Mouse (Mus musculus): ENCODE data around the gene Preb.

Preb gene

GRCm38 (mm10) chr5:30954556-30954955 is 5.6 kb downstream of the Preb start:
- no peak for DNase-seq (ENCODE audit: low spot score in 2 of 2)

GRCm38 (mm10) chr5:30954065-30954464 is 6.1 kb downstream of the Preb start:
- no peak for DNase-seq (ENCODE audit: low spot score in 2 of 2)

- no peak for DNase-seq (ENCODE audit: low spot score in 2 of 2)
Measured at GRCm38 (mm10) chr5:30952551-30952950, 7.6 kb downstream of the Preb start.

DNA sequence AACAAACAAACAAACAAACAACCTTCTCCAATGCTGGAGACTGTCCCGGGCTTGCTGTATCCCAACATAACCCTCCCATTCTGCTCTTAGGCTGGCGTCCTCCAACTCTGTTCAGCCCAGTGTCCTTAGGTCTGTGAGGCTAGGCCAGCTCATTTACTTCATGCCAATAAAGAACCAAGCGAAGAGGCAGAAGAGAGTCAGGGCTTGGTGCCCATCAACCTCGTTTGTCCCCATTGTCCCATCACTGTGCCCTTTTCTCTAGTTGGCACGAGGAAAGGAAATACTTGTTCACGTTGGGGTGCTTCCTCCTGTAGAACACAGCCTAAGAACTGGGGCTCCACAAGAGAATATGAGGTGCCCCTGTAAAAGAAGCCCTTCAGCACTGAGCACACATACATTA is 8.5 kb downstream of the Preb start:
- DNase-seq (ENCODE audit: low spot score in 2 of 2): no peak

GRCm38 (mm10) chr5:30950922-30951321 is 9.2 kb downstream of the Preb start:
- DNase-seq (ENCODE audit: low spot score in 2 of 2): no peak

- no peak for DNase-seq (ENCODE audit: low spot score in 2 of 2)
Measured at GRCm38 (mm10) chr5:30950451-30950850, 9.7 kb downstream of the Preb start.

DNA sequence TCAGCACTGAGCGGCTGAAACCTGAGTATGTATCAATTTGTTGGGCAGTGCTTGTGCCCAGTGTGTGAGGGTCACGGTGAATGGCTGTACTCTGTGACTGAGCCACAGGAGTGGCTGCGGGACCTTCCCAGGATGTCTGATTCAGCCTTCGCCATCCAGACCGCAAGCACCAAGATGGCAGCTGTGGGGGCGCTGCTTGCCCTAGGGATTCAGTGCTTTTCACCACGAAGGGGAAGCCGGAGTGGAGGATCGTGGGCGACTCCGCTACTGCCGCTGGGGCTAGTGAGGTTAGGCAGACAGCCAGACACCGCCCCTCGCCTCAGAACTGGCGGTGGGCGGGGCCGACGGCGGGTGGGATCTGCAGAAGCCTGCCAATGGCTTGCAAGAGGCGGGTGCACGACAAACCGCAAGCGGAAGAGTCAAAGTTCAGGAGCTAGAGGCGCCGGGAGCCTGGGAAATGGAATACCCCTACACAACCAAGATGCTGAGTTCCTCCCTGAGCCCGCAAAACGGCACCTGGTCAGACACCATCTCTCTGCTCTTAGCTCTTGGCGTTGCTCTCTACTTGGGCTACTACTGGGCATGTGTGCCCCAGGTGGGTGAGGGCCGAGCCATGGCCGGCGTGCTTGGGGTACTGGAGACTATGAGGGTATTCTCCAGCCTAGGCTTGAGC is 10.4 kb downstream of the Preb start:
- peak; percentile 71 to 90 for DNase-seq (ENCODE audit: low spot score in 2 of 2)

DNA sequence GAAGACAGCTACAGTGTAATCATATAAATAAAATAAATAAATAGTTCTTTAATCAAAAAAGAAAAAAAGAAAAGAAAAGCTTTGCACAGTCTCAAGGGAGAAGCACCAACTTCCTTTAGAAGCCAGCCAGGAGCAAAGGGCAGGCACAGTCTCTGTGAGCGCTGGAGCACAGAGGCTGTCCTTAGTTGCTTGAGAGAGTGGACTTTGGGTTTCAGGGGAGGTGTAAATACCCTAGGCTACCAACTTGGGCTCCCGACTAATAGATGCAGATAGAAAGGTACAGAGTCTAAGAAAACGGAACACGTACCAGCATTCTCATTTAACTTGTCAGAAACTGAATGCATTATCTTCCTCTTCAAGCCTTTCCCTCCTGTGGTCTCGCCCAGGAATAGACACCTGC is 11.5 kb downstream of the Preb start:
- DNase-seq (ENCODE audit: low spot score in 2 of 2): no peak

DNA sequence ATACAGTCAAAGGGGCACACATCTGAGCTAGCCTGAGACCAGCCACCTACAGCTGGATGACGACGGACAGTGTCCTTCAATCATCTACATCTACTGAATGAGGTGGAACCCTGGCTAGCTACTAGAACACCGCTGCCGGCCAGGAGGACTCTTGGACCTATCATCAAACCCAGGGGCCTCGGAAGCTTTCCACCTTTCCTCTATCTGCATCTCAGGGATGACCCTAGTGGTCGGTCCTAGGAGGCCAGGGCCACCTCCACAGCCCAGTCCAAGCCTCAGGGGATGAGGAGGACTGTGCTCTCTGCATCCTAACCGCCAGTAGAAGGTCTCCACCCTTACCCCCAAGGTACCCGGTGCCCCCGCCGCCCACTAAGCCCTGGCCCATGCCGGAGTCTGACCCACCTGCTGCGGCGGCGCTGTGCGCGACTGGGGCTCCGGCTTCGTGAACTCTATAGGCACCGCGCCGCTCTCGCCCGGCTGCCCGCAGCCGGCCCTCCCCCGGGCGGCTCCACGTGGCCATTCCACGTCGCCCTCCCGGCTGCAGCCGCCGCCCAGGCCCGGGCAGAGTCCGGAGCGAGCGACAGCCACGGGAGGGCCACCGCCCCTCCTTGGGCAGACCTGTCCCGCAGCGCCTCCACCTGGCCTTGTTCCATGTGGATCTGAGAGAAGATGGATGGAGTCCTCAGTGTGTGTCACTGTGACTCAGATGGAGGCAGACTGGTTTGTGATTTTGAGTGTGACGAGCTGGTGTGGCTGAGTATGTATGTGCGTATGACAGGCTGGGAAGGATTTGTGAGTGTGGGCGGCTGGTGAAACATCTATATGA is 15.0 kb downstream of the Preb start, which contains the start of gene Cgref1:
Cgref1 (minus strand) TSS at position 636 of the 826 bp plus-strand sequence.
- DNase-seq (ENCODE audit: low spot score in 2 of 2): peak; percentile 55 to 58

DNA sequence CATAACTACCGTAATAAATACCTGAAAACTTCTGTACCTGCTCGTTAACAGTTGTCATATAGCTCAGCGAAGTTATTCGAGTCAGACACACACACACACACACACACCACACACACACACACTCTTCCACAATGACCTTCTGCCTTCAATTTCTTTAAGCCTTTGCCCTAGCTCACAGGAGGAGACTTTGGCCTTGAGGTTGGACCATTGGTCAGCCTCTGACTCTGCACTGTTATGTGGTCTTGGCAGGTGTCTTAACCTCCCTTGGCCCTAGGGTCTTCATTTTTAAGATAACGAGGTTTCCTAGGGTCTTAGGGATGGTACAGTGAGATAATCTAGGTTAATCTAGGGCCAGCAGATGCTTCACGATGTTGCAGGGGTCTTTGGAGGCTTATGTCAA is 15.8 kb downstream of the Preb start:
- DNase-seq (ENCODE audit: low spot score in 2 of 2): no peak

DNA sequence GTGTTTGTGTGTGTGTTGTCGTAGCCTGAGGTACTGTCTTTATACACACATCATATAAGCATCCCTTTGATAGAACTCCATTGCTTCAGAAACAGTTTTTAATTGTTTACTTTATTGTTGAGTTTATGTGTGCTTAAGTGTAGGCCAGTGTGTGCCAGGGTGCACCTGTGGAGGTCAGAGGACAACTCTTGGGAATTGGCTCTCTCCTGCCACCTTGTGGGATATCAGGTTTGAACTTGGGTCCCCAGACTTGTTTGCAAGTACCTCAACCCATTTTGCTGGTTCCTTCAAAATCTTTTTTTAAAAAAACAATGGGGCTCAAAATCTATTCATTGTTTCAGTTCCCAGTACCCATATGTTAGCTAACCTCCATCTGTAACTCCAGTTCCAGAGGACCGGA is 17.2 kb downstream of the Preb start:
- DNase-seq (ENCODE audit: low spot score in 2 of 2): no peak

- no peak for DNase-seq (ENCODE audit: low spot score in 2 of 2)
Measured at GRCm38 (mm10) chr5:30934725-30935461, 25.3 kb downstream of the Preb start.

- DNase-seq (ENCODE audit: low spot score in 2 of 2): no peak
Measured at GRCm38 (mm10) chr5:30933705-30934104, 26.5 kb downstream of the Preb start.

- DNase-seq (ENCODE audit: low spot score in 2 of 2): no peak
Measured at GRCm38 (mm10) chr5:30931378-30931777, 28.8 kb downstream of the Preb start.

DNA sequence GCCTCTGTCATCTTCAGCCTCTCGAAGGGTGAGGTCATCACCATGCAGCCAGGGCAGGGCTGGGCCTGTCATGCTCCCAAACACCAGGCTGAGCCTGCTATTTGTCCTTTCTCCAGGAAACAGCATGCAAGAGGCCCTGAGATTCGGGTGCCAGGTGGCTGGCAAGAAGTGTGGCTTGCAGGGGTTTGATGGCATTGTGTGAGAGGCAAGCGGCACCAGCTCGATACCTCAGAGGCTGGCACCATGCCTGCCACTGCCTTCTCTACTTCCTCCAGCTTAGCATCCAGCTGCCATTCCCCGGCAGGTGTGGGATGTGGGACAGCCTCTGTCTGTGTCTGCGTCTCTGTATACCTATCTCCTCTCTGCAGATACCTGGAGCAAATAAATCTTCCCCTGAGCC is 29.3 kb downstream of the Preb start:
- no peak for DNase-seq (ENCODE audit: low spot score in 2 of 2)

DNA sequence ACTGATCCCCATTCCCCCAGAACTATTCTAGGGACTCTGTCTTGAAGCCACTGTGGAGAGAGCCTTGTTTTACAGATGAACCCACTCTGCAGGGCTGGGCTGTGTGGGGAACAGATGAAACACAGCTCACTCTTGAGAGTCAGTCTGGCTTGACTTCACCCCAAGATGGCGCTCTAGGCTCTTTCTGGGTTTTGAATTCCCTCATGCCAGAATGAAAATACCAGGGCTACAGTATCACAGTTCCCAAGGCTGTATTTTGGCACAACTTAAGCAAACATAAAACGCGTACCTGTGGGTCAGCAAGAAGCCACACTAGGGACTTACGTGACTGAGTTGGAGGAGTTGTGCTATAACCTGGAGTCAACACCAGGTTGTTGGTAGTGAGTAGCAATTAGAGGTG is 30.0 kb downstream of the Preb start:
- DNase-seq (ENCODE audit: low spot score in 2 of 2): peak; percentile 76 to 78

DNA sequence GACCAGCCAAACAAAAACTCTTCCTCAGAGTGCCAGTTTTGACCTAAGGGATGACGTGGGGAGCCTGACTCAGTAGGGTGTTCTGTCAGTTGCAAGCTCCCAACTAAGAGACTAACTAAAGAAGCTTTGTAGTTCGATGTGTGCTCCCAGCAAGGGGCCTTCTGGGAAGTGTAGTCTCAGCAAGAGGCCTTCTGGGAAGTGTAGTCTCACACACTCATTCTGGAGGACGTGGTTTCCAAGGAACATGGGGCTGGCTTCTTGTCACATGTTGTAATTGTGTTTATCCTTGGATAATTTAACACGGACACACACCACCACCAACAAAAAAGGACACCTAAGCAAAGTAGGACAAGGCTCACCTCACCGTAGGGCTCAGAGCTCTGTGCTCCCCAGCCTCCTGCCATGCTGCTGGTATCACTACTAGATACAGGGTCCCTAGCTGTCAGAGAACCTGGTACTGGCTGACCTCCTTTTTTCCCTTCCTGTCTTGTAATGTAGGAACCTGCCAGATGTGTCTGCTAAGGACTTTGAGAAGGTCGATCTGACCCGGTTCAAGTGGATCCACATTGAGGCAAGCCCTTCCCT is 32.1 kb downstream of the Preb start:
- no peak for DNase-seq (ENCODE audit: low spot score in 2 of 2)

DNA sequence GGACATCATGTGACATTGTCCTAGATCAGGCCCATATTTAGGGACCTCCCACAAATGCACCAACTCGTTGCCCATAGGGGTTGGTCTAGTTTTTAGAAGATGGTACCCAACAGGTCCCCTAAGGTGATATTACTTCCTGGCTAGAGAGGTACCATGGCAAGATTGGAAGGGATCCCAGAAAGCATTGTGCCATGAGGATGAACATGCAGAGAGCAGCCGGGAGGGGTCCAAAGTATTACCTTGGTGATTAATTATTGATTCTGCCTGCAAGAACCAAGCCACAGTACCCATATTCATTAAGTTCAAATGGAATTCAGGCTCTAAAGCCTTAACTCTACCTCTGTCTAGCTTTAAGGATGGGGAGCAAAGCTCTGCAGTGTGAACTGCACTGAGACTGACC is 34.1 kb downstream of the Preb start:
- no peak for DNase-seq (ENCODE audit: low spot score in 2 of 2)

DNA sequence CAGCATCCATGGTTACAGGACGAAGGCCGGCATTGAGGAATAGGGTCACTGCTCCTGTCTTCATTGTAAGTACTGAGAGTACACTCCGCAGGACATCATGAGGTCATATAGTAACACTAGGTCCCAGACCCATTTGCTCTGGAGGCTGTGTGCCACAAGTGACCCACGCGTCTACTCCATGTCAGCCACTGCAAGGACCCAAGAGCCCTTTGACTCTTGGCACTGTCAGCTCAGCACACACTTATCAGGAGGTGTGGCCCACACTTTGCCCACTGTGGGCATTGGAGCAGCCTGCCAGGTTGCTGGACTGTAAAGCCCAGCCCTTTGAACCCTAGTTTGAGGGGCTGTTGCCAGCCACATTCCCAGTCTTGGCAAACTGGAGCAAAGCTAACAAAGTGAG is 34.9 kb downstream of the Preb start:
- no peak for DNase-seq (ENCODE audit: low spot score in 2 of 2)

- DNase-seq (ENCODE audit: low spot score in 2 of 2): no peak
Measured at GRCm38 (mm10) chr5:30924614-30925013, 35.5 kb downstream of the Preb start.

- no peak for DNase-seq (ENCODE audit: low spot score in 2 of 2)
Measured at GRCm38 (mm10) chr5:30923119-30923518, 37.0 kb downstream of the Preb start.

DNA sequence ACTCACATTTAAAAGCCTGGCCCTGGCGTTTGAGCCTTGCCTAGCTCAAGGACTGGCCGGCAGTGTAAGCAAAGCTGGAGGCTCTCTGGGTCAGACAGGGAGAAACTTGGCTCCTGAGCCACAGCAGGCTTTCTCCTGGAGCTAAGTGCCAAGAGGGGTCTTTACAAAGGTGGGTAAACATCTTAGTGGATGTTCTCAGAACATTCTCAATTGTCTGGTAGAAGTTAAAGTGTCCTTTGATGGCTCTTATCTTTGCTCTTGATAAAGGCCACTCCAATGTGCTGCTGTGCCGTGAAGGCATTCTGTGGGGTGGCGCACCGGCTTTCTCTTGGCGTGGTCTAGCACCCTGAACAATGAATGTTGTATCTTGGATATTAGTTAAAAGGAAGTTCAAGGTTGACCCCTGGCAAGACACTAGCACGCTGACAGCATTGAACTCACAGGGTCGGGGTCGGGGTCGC is 37.5 kb downstream of the Preb start:
- no peak for DNase-seq (ENCODE audit: low spot score in 2 of 2)
